Mouse (Mus musculus): ENCODE data around the gene Uqcc1.

Uqcc1 gene

GRCm38 (mm10) chr2:155929531-155930442 lies at the start of gene Uqcc1:
Gene Uqcc1, minus strand, starts transcription at chr2:155930310.
- DNase-seq (ENCODE audit: low read depth, low spot score) = peak; percentile 86

DNA sequence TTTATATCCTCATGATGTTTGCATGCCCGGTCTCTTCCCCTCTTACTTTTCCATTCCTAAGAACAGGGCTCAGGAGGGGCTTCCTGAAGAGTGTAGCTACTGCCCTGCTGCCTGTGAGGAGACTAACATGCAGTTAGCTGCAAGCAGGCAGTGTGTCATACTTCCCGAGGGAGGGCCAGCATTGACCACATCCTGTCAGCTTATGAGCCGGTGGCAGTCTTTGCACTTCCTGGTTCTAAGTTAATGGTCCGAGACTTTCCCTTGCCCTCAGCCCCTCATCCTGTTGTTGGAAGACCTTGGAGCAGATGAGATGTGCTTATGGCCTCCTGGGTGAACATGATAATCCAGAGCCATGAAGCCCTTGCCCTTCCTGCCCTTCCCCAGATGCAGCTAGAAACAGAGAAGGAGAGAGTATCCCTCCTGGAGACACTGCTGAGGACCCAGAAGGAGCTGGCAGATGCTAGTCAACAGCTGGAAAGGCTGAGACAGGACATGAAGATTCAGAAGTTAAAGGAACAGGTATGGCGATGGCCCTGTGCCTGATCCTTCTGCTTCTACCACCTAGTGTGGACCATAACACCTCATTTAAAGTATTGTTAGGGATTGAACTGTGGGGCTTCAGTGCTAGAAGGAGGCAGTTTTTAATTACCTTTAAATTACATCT lies 49.4 kb upstream of the Uqcc1 start:
- peak; percentile 37 for DNase-seq (ENCODE audit: low read depth, low spot score)

DNA sequence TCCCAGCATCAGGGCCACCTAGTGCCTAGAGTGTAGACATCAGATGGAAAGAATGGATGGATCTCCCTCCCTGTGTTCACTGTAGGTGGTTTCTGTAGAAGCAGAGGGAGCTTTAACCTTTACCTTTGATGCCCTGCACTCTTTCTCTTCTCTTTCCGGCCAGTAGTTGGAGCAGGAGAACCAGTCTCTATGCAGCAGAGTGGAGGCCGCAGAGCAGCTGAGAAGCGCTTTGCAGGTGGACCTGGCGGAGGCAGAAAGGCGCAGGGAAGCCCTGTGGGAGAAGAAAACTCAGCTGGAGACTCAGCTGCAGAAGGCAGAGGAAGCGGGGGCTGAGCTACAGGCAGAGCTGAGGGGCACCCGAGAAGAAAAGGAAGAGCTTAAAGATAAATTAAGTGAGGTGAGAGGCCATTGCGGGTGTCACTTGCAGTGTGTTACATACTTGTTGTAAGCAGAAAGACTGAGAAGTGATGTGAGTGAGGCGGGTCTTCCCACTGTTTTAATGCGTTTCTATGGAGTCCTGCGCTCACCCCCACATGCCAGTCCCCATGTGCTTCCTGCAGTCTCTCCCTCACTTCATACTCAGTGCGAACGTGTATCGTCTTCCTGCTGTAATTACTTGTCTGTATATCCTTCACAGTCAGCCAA lies 44.1 kb upstream of the Uqcc1 start:
- no peak for DNase-seq (ENCODE audit: low read depth, low spot score)

GRCm38 (mm10) chr2:155973348-155973747 lies 43.2 kb upstream of the Uqcc1 start:
- no peak for DNase-seq (ENCODE audit: low read depth, low spot score)

DNA sequence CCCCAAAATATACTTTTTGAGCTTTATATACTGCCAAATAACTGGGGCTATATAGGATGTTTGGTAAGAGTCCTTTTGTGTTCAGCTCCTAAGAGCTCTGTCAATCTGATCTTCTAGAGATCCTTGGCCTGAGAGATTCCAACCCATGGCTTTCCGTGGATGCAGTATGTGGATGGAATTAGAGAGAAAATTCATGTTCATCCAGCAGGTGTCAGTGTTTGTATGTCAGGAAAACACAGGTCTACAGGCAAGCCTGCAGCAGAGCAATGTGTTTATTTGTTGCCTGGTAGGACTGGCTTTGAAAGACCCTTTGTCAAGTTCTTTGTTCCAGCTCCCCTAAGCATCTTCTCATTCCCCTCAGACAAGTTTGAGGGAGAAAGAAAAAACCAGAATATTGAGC lies 32.9 kb upstream of the Uqcc1 start:
- no peak for DNase-seq (ENCODE audit: low read depth, low spot score)

DNA sequence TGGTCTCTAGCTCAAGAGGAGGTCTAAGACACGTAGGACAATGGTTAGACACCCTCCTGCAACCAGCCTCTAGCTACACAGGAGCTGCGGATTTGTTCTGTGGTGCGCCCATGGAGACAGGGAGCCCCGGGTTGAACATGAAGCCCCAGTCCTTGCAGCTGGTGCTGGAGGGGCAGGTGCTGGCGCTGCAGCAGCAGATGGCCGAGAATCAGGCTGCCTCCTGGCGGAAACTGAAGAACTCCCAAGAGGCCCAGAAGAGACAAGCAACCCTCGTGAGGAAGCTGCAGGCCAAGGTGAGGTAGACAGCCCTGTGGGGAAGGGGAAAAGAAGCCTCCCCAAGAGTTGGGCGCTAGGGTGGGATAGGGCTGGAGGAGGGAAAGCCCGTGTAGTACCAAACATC lies 31.8 kb upstream of the Uqcc1 start:
- no peak for DNase-seq (ENCODE audit: low read depth, low spot score)

- DNase-seq (ENCODE audit: low read depth, low spot score) = no peak
These were observed 29.9 kb upstream of the Uqcc1 start for GRCm38 (mm10) chr2:155959981-155960380.

- DNase-seq (ENCODE audit: low read depth, low spot score) = peak; percentile 88
These were observed 26.3 kb upstream of the Uqcc1 start, which contains the start of gene Cep250 for GRCm38 (mm10) chr2:155956134-155957059. Gene Cep250, plus strand, starts transcription at chr2:155956458.

DNA sequence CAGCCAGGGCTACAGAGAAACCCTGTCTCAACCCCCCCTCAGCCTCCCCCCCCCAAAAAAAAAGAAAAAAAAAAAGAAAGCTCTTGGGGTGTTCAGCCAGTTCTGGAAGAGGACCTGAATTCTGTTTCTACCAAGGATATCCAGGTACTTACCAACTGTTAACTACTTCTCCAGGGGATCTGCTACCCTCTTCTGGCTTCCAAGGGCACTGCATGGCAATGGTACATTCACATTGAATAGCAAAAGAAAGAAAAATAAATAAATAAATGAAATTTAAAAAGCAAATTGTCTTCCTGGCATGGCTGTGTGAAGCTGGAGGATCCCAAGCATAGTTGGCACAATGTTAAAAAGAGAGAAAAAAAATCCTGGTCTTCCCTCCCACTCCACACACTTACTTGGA lies 21.9 kb upstream of the Uqcc1 start:
- no peak for DNase-seq (ENCODE audit: low read depth, low spot score)

GRCm38 (mm10) chr2:155949362-155949761 lies 19.3 kb upstream of the Uqcc1 start:
- DNase-seq (ENCODE audit: low read depth, low spot score) = no peak

DNA sequence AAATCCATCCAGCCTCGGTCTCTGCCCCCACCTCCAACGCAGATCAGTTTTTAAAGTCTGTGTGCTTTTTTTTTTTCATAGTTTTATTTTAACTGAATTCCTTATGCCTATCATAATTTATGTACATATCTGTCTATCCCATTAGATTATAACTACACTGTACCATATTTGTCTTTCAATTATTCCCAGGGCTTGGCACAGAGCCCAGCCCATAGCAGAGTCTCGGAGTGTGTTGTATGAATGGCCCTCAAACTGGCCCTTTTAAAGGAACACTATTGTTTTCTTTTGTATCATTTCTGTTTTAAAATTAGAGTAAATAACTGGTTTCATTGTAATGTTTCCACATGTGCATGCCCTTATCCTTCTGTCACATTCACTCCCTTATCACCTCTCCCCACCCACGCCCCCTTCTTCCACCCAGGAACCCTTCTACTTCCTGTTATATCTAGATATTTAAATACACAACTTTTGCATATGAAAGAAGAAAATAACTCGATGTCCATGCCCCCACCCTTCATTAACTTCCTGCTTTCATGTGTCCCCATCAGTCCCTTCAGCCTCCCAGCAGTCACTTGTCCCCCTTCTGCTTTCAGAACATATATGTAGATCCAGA lies 17.4 kb upstream of the Uqcc1 start:
- no peak for DNase-seq (ENCODE audit: low read depth, low spot score)

GRCm38 (mm10) chr2:155946499-155946898 lies 16.4 kb upstream of the Uqcc1 start:
- DNase-seq (ENCODE audit: low read depth, low spot score) = no peak

- peak; percentile 47 for DNase-seq (ENCODE audit: low read depth, low spot score)
These were observed 16.0 kb upstream of the Uqcc1 start for GRCm38 (mm10) chr2:155946069-155946468.

GRCm38 (mm10) chr2:155945580-155945979 lies 15.5 kb upstream of the Uqcc1 start:
- no peak for DNase-seq (ENCODE audit: low read depth, low spot score)

DNA sequence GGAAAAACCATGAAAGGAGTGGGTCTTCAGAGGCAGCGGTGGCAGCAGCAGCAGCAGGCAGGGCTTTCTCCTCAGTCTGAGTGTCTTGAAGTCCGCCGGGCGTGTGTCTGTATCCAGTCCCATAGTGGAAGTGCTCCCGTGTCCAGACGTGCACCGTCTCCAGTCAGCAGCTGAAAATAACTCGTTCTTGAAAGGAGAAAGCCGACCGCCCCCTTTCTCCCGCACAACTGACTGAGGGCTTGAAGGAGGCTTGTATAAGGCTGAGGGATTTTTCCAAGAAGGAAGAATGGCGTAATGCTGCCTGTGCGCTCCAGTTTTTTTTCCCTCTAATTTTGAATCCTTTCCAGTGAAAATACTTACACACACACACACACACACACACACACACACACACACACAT lies 15.0 kb upstream of the Uqcc1 start, which contains the start of gene Gdf5:
Gdf5 (minus strand) TSS at position 244 of the 400 bp plus-strand sequence.
- DNase-seq (ENCODE audit: low read depth, low spot score) = no peak

DNA sequence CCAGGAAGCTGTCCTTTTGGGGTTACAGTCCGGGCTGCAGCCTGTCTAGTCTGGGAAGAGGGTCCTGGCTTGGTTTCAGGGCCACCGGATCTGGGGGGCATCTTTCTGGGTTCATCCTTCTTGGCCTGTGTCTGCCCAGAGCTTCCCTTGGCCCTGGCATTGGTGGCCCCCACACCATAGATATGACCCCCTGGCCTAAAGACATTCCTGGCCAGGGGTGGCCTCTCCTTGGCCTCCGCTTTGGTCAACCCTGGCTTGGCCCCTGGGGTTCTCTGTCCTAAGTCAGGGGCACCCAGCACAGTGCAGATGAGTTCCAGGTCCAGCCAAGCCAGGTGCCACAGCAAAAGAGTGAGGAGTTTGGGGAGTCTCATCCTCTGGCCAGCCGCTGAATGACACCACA lies 14.6 kb upstream of the Uqcc1 start:
- no peak for DNase-seq (ENCODE audit: low read depth, low spot score)

DNA sequence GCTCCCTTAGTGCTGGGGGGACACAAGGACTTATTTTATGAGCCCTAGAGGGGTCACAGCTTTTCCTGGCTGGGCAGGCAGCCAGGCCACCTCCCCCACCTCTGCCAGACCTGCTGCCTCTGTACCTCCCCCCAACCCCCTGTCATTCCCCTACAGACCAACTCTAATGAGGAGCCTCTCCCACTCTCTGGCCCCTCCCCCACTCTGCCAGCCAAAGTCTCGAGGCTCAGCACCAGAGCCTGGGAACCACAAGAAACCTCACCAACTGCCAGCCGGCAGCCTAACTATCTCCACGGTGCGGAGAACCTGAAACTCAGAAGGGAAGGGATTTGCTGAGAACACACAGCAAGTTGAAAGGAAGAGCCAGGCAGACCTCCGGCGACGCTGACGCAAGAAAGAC lies 13.4 kb upstream of the Uqcc1 start:
- DNase-seq (ENCODE audit: low read depth, low spot score) = no peak

DNA sequence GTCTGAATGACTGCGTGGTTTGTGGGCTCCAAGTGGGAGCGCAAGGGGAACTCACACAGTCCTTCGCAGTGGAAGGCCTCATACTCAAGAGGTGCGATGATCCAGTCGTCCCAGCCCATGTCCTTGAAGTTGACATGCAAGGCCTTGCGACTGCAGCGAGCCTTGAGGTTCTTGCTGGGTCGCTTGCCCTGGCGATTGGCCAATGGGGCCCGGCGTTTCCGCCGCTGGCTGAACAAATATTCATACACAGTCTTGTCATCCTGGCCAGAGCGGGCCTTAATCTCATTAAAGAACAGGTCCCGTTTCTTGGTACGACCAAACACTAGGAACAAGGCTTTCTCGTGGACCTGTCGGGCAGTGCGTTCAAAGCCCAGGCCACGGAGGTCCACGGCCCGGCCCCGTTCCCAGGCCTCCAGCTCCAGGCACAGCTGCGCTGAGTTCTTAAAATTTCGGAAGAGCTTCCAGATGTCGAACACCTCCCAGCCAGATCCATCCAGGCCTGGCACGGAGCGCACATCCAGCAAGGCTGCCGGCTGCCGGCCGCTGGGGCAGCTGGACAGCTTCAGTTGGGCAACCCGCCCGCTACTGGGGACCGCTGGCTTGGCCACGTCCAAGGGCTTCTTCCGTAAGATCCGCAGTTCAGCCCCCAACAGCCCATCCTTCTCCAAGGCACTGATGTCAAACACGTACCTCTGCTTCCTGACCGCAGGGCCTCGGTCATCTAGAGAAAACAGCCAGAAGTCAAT lies 11.8 kb upstream of the Uqcc1 start:
- DNase-seq (ENCODE audit: low read depth, low spot score) = no peak

- DNase-seq (ENCODE audit: low read depth, low spot score) = no peak
These were observed 10.6 kb upstream of the Uqcc1 start, which contains the start of gene Gm15557 for GRCm38 (mm10) chr2:155940681-155941080. Gene Gm15557, plus strand, starts transcription at chr2:155940728.
